Mouse (Mus musculus) embryonic facial prominence, embryonic 12.5 days (tissue): ENCODE results near the gene Crim1. TPM values are rescaled to one million over a fixed set of nuclear protein-coding genes. Genes with fewer than 3 reads are reported as not detected.
A peak's percentile ranks its signal among the peaks of the same experiment; 100 is the strongest.

Experiments
- ATAC-seq: fragments of 200-750 bp; cut with Nextera tagmentation; 2 replicates; pipeline ENCODE4 v1.8.0; 2017; ENCODE audit not compliant: insufficient number of reproducible peaks, insufficient read depth, low FRiP score, low TSS enrichment
- H3K27ac ChIP-seq: fragments of 300-500 bp; sonication (generic); 2 replicates; pipeline ENCODE4 v1.5.1; 2016; ENCODE audit warnings: mild to moderate bottlenecking
- H3K27me3 ChIP-seq: fragments of 300-500 bp; sonication (generic); 2 replicates; pipeline ENCODE4 v1.6.1; 2016; ENCODE audit warnings: mild to moderate bottlenecking, moderate library complexity
- H3K36me3 ChIP-seq: fragments of 300-500 bp; sonication (generic); 2 replicates; pipeline ENCODE4 v1.6.1; 2016; ENCODE audit warnings: mild to moderate bottlenecking
- H3K4me1 ChIP-seq: fragments of 300-500 bp; sonication (generic); 2 replicates; pipeline ENCODE4 v1.6.1; 2016
- H3K4me2 ChIP-seq: fragments of 300-500 bp; sonication (generic); replicated peaks from 2 replicates; pipeline ENCODE4 v1.6.1; 2016; ENCODE audit warnings: mild to moderate bottlenecking, moderate library complexity
- H3K4me3 ChIP-seq: fragments of 300-500 bp; sonication (generic); 2 replicates; pipeline ENCODE4 v1.5.1; 2016; ENCODE audit warnings: mild to moderate bottlenecking
- H3K9ac ChIP-seq: fragments of 300-500 bp; sonication (generic); 2 replicates; pipeline ENCODE4 v1.6.1; 2016; ENCODE audit warnings: mild to moderate bottlenecking, moderate library complexity
- H3K9me3 ChIP-seq: fragments of 300-500 bp; sonication (generic); 2 replicates; pipeline ENCODE4 v1.6.1; 2016; ENCODE audit warnings: mild to moderate bottlenecking, moderate library complexity
- WGBS: fragments of 180-500 bp; shearing (Covaris S2); methylation state at CpG from one replicate; pipeline ENCODE4 v1.1.7; 2016; 5-methylcytosine and 5-hydroxymethylcytosine counted together
- polyA plus RNA-seq: library from polyadenylated mRNA; unstranded; fragments of >200 nt; fragmentation: Nextera tagmentation; extraction: Ambion mirVana; gene quantifications from 2 replicates; pipeline ENCODE4 v1.2.1, GENCODE M21; 2016

Crim1 gene
- polyA plus RNA-seq, 1 experiment from 2014 or later = 5.9 TPM

DNA sequence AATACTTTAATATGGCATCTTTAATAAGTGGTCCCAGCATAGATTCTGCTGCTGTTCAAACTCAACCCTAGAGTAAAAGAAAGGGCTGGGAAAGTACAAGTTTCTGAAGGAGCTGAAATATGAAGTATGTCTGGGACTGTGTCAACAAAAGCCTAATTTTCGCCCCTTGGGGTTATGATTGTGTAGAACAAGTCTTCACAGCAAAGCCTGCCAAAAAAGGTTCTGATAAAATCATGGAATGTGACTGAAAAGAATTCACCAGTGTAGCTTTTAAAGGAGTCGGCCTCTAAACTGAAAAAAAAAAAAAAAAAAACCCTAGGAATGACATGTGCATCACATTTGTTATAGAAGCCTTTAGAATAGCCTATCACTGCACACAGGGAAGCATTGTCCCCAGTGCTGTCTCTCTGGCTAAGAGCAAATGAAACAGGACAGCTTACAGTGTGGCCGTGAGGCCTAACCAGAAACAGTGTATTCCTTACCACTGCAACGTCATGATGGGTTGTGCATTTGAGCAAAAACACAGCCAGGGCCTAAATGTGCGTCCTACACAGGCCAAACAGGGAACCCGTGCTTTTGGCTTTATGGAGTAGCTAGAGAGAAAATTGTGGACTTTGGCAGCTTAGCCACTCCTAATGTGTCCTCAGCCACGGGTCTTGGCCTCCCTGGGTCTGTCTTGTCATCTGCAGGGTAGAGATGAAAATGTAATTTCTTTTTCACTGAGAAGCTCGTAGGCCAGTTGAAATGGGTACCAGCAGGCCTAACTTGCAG is 72.8 kb downstream of the Crim1 start:
- Histone ChIP-seq H3K36me3 (no peaks in the 10 kb centered on the region), H3K9me3 (no peaks in the 10 kb centered on the region), H3K27me3 (no peaks in the 10 kb centered on the region), H3K4me1 (peaks cover 21% of the 10 kb centered on the region), H3K4me3 (no peak overlapping the region), H3K4me2 (no peak overlapping the region), H3K9ac (no peak overlapping the region), H3K27ac (peak overlapping the region; percentile 65)
- WGBS = 40% methylated on average over 8 of the region's 8 CpGs
- 0 out of 2 replicates have a peak, but pooled peaks have one; percentile 52 for ATAC-seq

DNA sequence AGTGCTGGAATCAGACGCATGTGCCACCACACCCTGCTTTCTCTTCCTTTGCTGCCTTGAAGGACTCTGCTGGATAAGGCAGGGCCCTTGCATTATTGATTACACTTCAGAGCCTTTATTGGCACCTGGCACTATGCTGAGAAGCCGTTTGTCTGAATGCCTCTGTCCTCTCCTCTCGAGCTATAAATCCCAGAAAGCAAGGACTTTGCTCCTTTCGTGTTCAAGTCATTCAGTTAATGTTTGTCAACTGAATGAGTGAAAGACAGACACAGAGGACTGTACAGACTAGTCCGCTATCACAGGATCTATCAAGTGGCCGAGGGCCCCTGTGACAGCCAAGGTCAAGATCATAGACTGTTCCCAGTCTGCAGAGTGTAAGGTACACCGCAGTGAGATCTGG is 73.8 kb downstream of the Crim1 start:
- 82% methylated on average over 7 of the region's 7 CpGs for WGBS

DNA sequence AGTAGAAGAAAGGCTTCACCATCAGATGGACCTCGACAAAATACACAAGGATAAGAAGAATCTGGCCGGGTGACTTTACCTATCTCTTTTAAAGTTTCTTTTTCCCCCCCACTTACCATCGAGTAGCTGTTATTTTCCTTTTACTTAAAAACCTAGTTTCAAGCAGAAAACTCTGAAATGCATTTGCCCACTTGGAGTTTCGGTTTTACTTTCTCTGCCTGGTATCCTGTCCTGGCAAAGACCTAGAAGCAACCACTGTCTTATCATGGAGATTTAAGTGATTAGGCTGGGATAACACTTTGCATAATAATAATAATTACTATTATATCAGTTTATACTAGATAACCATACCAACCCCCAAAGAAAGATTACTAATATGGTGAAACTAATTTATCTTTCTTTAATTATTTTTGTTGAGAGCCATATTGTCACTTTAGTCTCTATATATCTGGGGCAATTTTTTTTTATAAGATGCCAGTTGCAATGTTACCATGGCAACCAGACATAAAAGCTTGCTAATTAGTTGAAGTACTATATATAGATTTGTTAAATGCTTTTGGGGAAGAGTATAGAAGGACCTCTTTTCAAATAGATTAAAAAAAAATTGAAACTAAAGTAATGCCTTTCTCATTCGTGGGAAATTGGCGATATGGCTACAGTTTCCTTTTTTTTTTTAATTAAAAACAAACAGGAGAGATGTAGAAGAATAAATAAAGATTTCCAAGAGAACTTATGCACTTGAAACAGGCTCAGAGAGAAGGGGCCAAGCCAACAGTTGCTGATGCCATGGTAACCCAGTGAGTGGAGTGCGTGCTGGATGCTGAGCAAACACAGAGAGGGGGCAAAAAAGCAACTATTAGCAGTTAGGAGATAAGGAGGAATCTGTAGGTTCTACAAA is 74.8 kb downstream of the Crim1 start:
- Histone ChIP-seq H3K9ac (no peak overlapping the region), H3K27me3 (no peaks in the 10 kb centered on the region), H3K27ac (no peak overlapping the region), H3K4me1 (peaks cover 21% of the 10 kb centered on the region), H3K9me3 (no peaks in the 10 kb centered on the region), H3K4me2 (no peak overlapping the region), H3K36me3 (no peaks in the 10 kb centered on the region), H3K4me3 (no peak overlapping the region)
- no peak for ATAC-seq
- WGBS = 83% methylated on average over 7 of the region's 7 CpGs

More for the DNA sequence above, 73.8 kb downstream of the Crim1 start:
- no peaks in the 10 kb centered on the region for H3K27me3 ChIP-seq
- ATAC-seq = no peak
- H3K9ac ChIP-seq = no peak overlapping the region
- H3K36me3 ChIP-seq = no peaks in the 10 kb centered on the region
- H3K4me1 ChIP-seq = peaks cover 21% of the 10 kb centered on the region
- H3K4me3 ChIP-seq = no peak overlapping the region
- H3K9me3 ChIP-seq = no peaks in the 10 kb centered on the region
- H3K27ac ChIP-seq = no peak overlapping the region
- no peak overlapping the region for H3K4me2 ChIP-seq

DNA sequence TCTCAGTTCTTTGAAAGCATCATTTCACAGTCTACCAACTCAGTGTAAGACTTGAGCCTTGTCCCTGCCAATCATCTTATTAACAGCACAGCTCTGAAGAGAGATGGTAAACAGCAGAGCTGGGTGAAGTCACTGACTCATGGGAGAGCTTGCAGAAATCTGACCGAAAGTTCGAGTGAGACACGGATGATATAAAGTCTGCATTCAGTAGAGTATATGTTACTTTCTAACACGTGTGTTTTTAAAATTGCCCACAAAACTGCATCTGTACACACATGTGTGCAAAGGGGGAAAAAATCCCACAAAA is 75.4 kb downstream of the Crim1 start:
- Histone ChIP-seq H3K4me3 (no peak overlapping the region), H3K27me3 (no peaks in the 10 kb centered on the region), H3K4me1 (peaks cover 24% of the 10 kb centered on the region), H3K9ac (no peak overlapping the region), H3K27ac (no peak overlapping the region), H3K36me3 (no peaks in the 10 kb centered on the region), H3K9me3 (no peaks in the 10 kb centered on the region), H3K4me2 (no peak overlapping the region)
- no peak for ATAC-seq
- WGBS = 79% methylated on average over 4 of the region's 4 CpGs

DNA sequence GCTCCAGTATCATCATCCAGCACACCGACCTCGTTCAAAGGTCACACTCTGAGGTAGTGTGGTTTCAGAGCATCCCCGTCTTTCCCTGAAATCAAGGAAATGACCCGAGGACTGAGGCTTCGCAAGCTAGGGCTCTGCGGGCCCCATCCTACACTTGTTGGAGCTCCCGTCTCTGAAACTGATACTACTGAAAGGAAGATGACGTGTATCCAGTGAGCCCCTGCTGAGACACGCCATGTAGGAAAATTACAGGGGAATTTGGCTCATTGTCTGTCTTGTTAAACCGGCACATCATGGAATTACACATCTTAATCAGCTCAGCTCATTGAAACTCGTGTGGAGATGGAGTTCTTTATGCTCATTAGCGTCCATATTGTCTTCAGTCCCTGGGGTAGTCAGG is 79.1 kb downstream of the Crim1 start:
- Histone ChIP-seq H3K4me1 (peaks cover 17% of the 10 kb centered on the region), H3K9ac (no peak overlapping the region), H3K4me2 (no peak overlapping the region), H3K27ac (no peak overlapping the region), H3K36me3 (0 out of 2 replicates have a peak, but pooled peaks cover 3% of the 10 kb centered on the region), H3K9me3 (no peaks in the 10 kb centered on the region), H3K4me3 (no peak overlapping the region), H3K27me3 (no peaks in the 10 kb centered on the region)
- WGBS = 56% methylated on average over 12 of the region's 12 CpGs
- ATAC-seq = 0 out of 2 replicates have a peak, but pooled peaks have one; percentile 37

DNA sequence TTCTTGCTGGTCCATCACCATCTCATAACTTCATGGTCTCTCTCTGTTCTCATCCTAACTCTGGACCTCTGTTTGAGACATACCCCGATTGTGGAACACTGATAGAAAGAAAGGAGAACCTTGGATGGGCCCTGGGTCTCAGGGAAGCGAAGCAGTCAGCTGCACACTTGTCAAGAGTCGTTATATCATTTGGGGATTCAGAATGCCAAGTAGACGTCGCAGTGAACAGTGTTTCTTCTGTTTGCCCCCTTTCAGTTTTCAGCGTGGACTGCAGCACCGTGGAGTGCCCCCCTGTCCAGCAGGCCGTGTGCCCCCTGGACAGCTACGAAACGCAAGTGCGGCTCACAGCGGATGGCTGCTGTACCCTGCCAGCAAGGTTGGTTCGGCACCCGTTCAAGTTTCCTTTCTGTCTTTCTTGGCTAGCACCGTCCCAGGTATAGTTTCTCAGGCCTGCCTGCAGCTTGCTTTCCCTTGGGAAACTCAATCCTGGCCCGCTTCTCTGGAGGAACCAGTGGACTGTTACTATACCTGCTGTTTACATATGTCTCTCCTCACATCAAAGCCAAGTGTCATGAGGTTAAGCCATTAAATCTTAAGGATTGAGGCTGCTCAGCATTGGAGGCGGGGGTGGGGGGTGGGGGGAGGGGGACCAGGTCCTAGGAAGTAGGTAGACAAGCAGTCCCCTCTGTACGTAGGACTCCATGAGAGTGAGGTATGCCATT is 81.1 kb downstream of the Crim1 start:
- Histone ChIP-seq H3K27ac (no peak overlapping the region), H3K9ac (no peak overlapping the region), H3K4me1 (peaks cover 17% of the 10 kb centered on the region), H3K4me2 (no peak overlapping the region), H3K27me3 (no peaks in the 10 kb centered on the region), H3K4me3 (no peak overlapping the region), H3K9me3 (no peaks in the 10 kb centered on the region), H3K36me3 (0 out of 2 replicates have a peak, but pooled peaks cover 3% of the 10 kb centered on the region)
- no peak for ATAC-seq
- 65% methylated on average over 18 of the region's 18 CpGs for WGBS

DNA sequence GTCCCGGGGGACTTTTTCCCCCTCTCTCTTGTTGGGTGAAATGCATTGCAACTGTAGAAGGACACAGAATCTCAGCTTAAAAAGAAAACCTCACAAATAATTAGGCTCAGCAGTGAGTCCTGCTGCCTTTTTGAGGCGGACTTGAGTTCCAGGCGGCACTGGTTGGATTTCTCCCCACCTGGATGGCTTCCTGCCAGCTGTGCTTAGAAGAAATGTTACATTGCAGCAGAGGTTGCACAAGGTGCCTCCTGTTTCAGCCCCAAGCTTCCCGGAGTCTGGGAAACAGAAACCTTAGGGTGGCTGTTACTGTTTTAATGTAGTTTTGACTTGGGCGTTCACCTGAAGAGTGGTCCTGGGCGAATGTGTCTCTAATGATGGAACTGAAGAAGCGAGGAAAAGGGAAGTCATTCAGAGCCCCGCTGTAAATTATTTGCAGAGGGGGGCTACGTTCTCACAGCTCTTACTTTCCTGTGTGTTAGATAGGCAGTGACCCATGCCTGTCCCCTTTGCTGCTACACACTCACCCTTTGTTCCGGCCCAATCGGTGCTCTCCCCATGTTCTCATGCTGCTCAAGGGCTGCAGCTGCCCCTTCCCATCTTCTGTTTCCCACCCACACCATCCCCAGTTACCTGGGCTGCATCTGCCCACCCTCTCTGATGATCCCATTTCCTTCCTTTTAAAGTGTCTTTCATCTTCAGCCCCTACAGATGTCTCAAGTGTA is 83.4 kb downstream of the Crim1 start:
- ATAC-seq = no peak
- Histone ChIP-seq H3K4me2 (no peak overlapping the region), H3K27ac (no peak overlapping the region), H3K4me3 (no peak overlapping the region), H3K27me3 (no peaks in the 10 kb centered on the region), H3K9ac (no peak overlapping the region), H3K4me1 (peaks cover 17% of the 10 kb centered on the region), H3K36me3 (peaks cover 3% of the 10 kb centered on the region; the same call in 1 of the 2 replicates), H3K9me3 (no peaks in the 10 kb centered on the region)
- 66% methylated on average over 11 of the region's 11 CpGs for WGBS

DNA sequence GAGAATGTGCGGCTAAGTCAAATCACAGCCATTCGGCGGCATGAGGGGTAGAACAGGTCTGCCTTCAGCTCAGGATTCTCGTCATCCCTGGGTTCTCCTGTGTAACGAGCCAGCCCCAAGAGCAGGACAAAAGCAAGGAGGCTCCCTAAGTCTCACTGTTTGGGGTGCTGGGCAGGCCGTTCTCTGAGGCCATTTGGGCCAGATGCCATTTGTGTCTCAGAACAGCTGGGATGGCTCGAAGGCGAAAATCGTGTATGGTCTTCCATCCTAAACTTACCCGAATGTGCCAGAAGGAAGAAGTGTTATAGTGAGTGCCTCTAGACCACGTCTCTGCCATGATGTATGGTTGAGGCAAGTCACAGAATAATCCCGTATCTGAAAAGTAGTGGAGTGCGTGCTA is 86.0 kb downstream of the Crim1 start:
- no peak for ATAC-seq
- H3K4me1 ChIP-seq = peaks cover 12% of the 10 kb centered on the region
- WGBS = 88% methylated on average over 13 of the region's 13 CpGs

DNA sequence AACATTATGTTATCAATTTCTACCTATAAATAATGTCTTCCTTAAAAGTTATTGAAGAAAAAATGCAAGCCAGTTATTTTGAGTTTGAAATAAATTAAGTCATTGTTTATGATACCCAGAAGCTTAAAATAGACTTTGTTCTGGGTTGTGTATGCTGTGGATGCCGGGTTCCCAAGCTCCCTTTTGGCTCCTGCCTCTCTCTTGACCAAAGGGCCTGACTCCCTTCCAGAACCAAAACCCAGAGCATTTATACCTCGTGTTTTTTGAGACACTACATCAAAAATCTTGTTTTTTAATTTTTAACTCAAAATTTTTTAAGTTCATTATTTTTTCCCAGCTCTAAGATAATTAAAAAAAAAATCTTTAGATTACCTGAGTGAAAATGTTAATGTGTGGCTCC is 87.3 kb downstream of the Crim1 start:
- Histone ChIP-seq H3K4me1 (peaks cover 6% of the 10 kb centered on the region), H3K4me2 (no peak overlapping the region), H3K36me3 (no peaks in the 10 kb centered on the region; the same call in 1 of the 2 replicates), H3K27me3 (no peaks in the 10 kb centered on the region), H3K9me3 (no peaks in the 10 kb centered on the region), H3K9ac (no peak overlapping the region), H3K4me3 (no peak overlapping the region), H3K27ac (no peak overlapping the region)
- 84% methylated on average over 2 of the region's 2 CpGs for WGBS
- no peak for ATAC-seq

More for the DNA sequence above, 86.0 kb downstream of the Crim1 start:
- Histone ChIP-seq H3K9ac (no peak overlapping the region), H3K9me3 (no peaks in the 10 kb centered on the region), H3K4me3 (no peak overlapping the region), H3K4me2 (no peak overlapping the region), H3K27ac (no peak overlapping the region), H3K27me3 (no peaks in the 10 kb centered on the region), H3K36me3 (peaks cover 3% of the 10 kb centered on the region; the same call in 1 of the 2 replicates)

DNA sequence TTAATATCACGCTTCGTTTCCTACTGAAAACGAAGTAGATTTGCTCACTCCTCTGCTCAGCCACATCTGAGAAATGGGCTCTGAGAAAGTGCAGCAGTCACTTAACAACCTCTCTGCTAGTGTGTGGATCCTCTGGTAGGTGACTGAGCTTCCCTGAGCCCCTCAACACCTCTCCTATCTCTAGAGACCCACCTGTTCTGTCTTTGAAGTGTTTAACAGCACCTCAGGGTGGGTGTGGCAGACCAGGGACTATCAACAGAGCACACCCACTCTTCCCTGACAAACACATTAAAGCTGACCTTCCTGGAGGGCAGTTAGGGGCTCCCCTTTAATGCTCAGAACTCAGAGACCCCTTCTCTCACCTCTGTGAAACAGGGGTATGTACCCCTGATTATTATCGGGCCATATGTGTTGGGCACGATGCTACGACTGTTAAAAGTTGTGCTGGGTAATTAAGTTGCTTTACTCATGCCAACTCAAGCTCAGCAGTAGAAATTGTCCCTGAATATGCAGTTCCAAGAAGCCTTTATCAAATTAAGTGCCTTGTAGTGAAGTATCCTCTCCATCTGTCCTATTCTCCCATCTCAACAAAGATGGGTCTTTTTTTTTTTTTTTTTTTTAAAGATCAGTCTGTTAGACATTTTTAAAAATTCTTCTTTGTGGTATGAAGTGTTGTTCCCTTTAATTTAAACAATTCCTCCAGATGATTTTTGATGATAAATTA is 90.3 kb downstream of the Crim1 start:
- no peak overlapping the region for H3K4me2 ChIP-seq
- H3K9ac ChIP-seq = no peak overlapping the region
- WGBS = 89% methylated on average over 6 of the region's 6 CpGs
- H3K36me3 ChIP-seq = no peaks in the 10 kb centered on the region; the same call in 1 of the 2 replicates
- H3K27me3 ChIP-seq = no peaks in the 10 kb centered on the region
- H3K4me3 ChIP-seq = no peak overlapping the region
- no peak for ATAC-seq
- no peak overlapping the region for H3K27ac ChIP-seq
- no peaks in the 10 kb centered on the region for H3K9me3 ChIP-seq
- no peaks in the 10 kb centered on the region for H3K4me1 ChIP-seq
